Mouse (Mus musculus) liver, postnatal 0 days (tissue): ENCODE results near the gene Lrrc4. TPM values are rescaled to one million over a fixed set of nuclear protein-coding genes. Genes with fewer than 3 reads are reported as not detected.

Experiments
- ATAC-seq: fragments of 200-750 bp; cut with Nextera tagmentation; 2 replicates; pipeline ENCODE4 v1.8.0; 2017; ENCODE audit warnings: mild to moderate bottlenecking, moderate library complexity
- DNase-seq: peaks from one replicate; pipeline ENCODE4 v3.0.0-alpha.2; 2016
- H3K27ac ChIP-seq: fragments of 300-500 bp; sonication (generic); 2 replicates; pipeline ENCODE4 v1.5.1; 2014; ENCODE audit warnings: antibody characterized with exemption, moderate library complexity, mild to moderate bottlenecking, low read depth
- H3K27me3 ChIP-seq: fragments of 300-500 bp; sonication (generic); 2 replicates; pipeline ENCODE4 v1.6.1; 2014; ENCODE audit warnings: low read length, control low read depth, mixed read lengths; ENCODE audit not compliant: insufficient read depth
- H3K36me3 ChIP-seq: fragments of 300-500 bp; sonication (generic); replicated peaks from 2 replicates; pipeline ENCODE4 v1.6.1; 2014; ENCODE audit warnings: mild to moderate bottlenecking, control low read depth, low read length, moderate library complexity, mixed read lengths; ENCODE audit not compliant: insufficient read depth
- H3K4me1 ChIP-seq: fragments of 300-500 bp; sonication (generic); 2 replicates; pipeline ENCODE4 v1.6.1; 2014; ENCODE audit warnings: antibody characterized with exemption, mild to moderate bottlenecking, control low read depth; ENCODE audit not compliant: insufficient read depth
- H3K4me2 ChIP-seq: fragments of 300-500 bp; sonication (generic); 2 replicates; pipeline ENCODE4 v1.6.1; 2014; ENCODE audit warnings: low read depth, mild to moderate bottlenecking, low read length, moderate library complexity, mixed read lengths
- H3K4me3 ChIP-seq: fragments of 300-500 bp; sonication (generic); 2 replicates; pipeline ENCODE4 v1.5.1; 2014; ENCODE audit warnings: low read depth, low read length
- H3K9ac ChIP-seq: fragments of 300-500 bp; sonication (generic); replicated peaks from 2 replicates; pipeline ENCODE4 v1.6.1; 2014; ENCODE audit warnings: mild to moderate bottlenecking, moderate library complexity
- H3K9me3 ChIP-seq: fragments of 300-500 bp; sonication (generic); 2 replicates; pipeline ENCODE4 v1.6.1; 2016; ENCODE audit warnings: mild to moderate bottlenecking, control low read depth, low read length, mixed read lengths
- CTCF ChIP-seq: sonication (generic); IDR thresholded peaks from 2 replicates; pipeline ENCODE4 v1.5.1; 2016; ENCODE audit warnings: antibody characterized with exemption, low read depth
- EP300 ChIP-seq: IDR thresholded peaks from 2 replicates; pipeline ENCODE4 v1.6.1; 2016; ENCODE audit warnings: antibody characterized with exemption, low read depth, mild to moderate bottlenecking
- WGBS: fragments of 180-500 bp; shearing (Covaris S2); extraction: QIAGEN DNeasy Blood & Tissue Kit; methylation state at CpG from one replicate; pipeline ENCODE4 v1.1.7; 2014; ENCODE audit not compliant: insufficient replicate concordance; 5-methylcytosine and 5-hydroxymethylcytosine counted together
- polyA plus RNA-seq: library from polyadenylated mRNA; unstranded; fragments of >200 nt; fragmentation: Nextera tagmentation; extraction: Ambion mirVana; gene quantifications from 2 replicates; pipeline ENCODE4 v1.2.1, GENCODE M21; 2015

The Lrrc4 gene
- polyA plus RNA-seq, 1 experiment from 2014 or later, result 0.08 TPM

GRCm38 (mm10) chr6:28762132-28762775, 69.3 kb downstream of the Lrrc4 start:
- 71% methylated on average over 5 of the region's 5 CpGs for WGBS
- Histone ChIP-seq H3K4me3 (no peak overlapping the region), H3K36me3 (no peaks in the 10 kb centered on the region), H3K9me3 (no peaks in the 10 kb centered on the region), H3K27me3 (no peaks in the 10 kb centered on the region), H3K27ac (no peak overlapping the region), H3K4me2 (no peak overlapping the region), H3K4me1 (peaks cover 2% of the 10 kb centered on the region; the same call in 1 of the 2 replicates), H3K9ac (no peak overlapping the region)
- no peak for TF ChIP-seq CTCF
- no peak for TF ChIP-seq EP300
- no peak for DNase-seq
- ATAC-seq, result no peak

GRCm38 (mm10) chr6:28761728-28762127, 69.8 kb downstream of the Lrrc4 start:
- Histone ChIP-seq H3K27ac (no peak overlapping the region), H3K9ac (no peak overlapping the region), H3K36me3 (no peaks in the 10 kb centered on the region), H3K4me1 (no peaks in the 10 kb centered on the region), H3K4me2 (no peak overlapping the region), H3K9me3 (no peaks in the 10 kb centered on the region), H3K27me3 (no peaks in the 10 kb centered on the region), H3K4me3 (no peak overlapping the region)
- DNase-seq (no peak), ATAC-seq (no peak)
- TF ChIP-seq EP300, result no peak
- no peak for TF ChIP-seq CTCF
- 74% methylated on average over 3 of the region's 3 CpGs for WGBS

- 0 out of 2 replicates have a peak, but pooled peaks cover 3% of the 10 kb centered on the region for H3K4me1 ChIP-seq
- ATAC-seq, result peak; percentile 75
- no peak overlapping the region for H3K9ac ChIP-seq
- no peaks in the 10 kb centered on the region for H3K9me3 ChIP-seq
- no peak for DNase-seq
- no peaks in the 10 kb centered on the region for H3K27me3 ChIP-seq
- TF ChIP-seq CTCF, result no peak
- no peak for TF ChIP-seq EP300
- no peak overlapping the region for H3K4me3 ChIP-seq
- no peaks in the 10 kb centered on the region for H3K36me3 ChIP-seq
- 0 out of 2 replicates have a peak overlapping the region, but pooled peaks have one; percentile 26 for H3K27ac ChIP-seq
- 57% methylated on average over 4 of the region's 4 CpGs for WGBS
- peak overlapping the region; percentile 10; the same call in 1 of the 2 replicates for H3K4me2 ChIP-seq
Measured at GRCm38 (mm10) chr6:28758293-28758692, 73.3 kb downstream of the Lrrc4 start.

- TF ChIP-seq CTCF, result no peak
- TF ChIP-seq EP300, result no peak
- Histone ChIP-seq H3K9me3 (no peaks in the 10 kb centered on the region), H3K4me1 (0 out of 2 replicates have a peak, but pooled peaks cover 3% of the 10 kb centered on the region), H3K4me2 (no peak overlapping the region), H3K9ac (no peak overlapping the region), H3K27me3 (no peaks in the 10 kb centered on the region), H3K36me3 (no peaks in the 10 kb centered on the region), H3K27ac (no peak overlapping the region), H3K4me3 (no peak overlapping the region)
- ATAC-seq, result no peak
- DNase-seq, result peak; percentile 22
- WGBS, result 83% methylated on average over 10 of the region's 10 CpGs
Measured at GRCm38 (mm10) chr6:28756306-28757018, 75.1 kb downstream of the Lrrc4 start.

GRCm38 (mm10) chr6:28754127-28754898, 77.2 kb downstream of the Lrrc4 start:
- Histone ChIP-seq H3K27me3 (no peaks in the 10 kb centered on the region), H3K4me2 (no peak overlapping the region), H3K27ac (no peak overlapping the region), H3K9ac (no peak overlapping the region), H3K36me3 (no peaks in the 10 kb centered on the region; the same call in 1 of the 2 replicates), H3K4me3 (no peak overlapping the region), H3K9me3 (no peaks in the 10 kb centered on the region), H3K4me1 (0 out of 2 replicates have a peak, but pooled peaks cover 3% of the 10 kb centered on the region)
- DNase-seq (no peak), ATAC-seq (peak; percentile 60)
- TF ChIP-seq EP300, result peak; percentile 63
- TF ChIP-seq CTCF, result no peak
- 80% methylated on average over 6 of the region's 6 CpGs for WGBS

GRCm38 (mm10) chr6:28753681-28754080, 77.9 kb downstream of the Lrrc4 start:
- TF ChIP-seq EP300 (no peak), CTCF (no peak)
- 87% methylated on average over 5 of the region's 5 CpGs for WGBS
- no peak overlapping the region for H3K9ac ChIP-seq
- H3K4me2 ChIP-seq, result no peak overlapping the region
- no peak overlapping the region for H3K4me3 ChIP-seq
- H3K9me3 ChIP-seq, result no peaks in the 10 kb centered on the region
- H3K36me3 ChIP-seq, result no peaks in the 10 kb centered on the region; the same call in 1 of the 2 replicates
- no peak for DNase-seq
- no peak overlapping the region for H3K27ac ChIP-seq
- H3K27me3 ChIP-seq, result no peaks in the 10 kb centered on the region
- ATAC-seq, result no peak
- H3K4me1 ChIP-seq, result 0 out of 2 replicates have a peak, but pooled peaks cover 3% of the 10 kb centered on the region
